Mouse (Mus musculus) layer of hippocampus, adult 9-10 months (tissue): ENCODE results near the gene Ten1.

ENCODE experiments used
- DNase-seq: peaks from one replicate; pipeline ENCODE4 v3.0.0; 2022; ENCODE audit warnings: low spot score

The Ten1 gene

DNA sequence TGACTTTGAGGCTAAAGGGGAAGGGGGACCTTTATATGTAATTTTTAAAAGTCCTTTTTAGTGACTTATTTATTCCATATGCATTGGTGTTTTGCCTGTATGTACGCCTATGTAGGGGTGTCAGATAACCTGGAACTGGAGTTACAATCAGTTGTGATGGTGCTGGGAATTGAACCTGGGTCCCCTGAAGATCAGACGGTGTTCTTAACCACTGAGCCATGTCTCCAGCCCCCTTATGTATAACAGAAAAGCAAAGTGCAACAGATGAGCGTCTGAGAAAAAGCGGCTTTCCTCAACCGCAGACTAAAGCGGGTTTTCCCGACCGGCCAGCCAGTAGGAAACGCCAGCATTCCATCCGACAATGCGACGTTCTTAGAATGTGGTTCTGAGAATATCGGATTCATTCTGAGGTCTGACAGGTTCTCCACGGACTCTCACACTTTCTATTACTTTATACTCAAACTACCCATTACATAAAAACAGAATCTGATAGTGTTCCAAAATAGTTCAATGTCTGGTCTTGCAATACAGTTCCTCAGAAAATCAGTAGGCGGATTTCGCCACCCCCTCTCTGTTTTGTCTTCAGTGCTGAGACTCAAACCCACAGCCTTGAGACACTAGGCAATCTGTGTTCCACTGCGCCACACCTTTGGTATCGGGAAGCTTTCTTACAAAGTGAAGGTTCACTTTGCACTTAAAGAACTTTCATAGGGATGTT, 1.6 kb upstream of the Ten1 start:
- no peak for DNase-seq

DNA sequence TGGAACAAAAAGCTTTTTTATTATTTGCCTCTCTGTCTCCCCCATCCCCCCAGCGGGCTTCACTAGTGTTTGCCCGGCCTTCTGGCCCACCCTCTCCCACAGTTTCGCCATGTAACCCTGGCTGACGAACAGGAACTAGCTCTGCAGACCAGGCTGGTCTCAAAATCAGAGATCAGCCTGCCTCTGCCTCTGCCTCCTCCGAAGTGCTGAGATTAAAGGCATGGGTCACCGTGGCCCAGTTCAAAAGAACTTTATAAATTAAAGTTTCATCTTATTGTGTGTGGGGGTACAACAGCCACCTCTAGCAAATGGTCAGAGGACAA, 1.1 kb upstream of the Ten1 start:
- DNase-seq, result no peak

DNA sequence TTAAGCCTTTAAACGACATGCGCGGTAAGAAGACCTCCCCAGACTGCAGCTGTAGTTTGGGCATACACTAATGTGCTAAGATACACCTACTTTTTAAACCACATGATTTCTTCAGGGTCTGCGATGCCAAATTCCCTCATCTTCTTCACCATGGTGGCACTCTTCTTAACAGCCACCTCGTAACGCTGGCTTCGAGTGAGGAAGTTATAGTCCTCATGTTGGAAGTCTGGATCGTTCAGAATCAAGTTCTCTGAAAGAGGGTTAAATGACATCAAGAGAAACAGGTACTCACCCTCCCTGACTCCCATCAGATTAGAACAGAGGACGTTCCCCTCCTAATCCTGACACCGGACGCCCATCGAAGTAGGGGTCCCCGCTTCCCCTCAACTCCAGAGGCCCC, 523 bp upstream of the Ten1 start:
- DNase-seq, result no peak

DNA sequence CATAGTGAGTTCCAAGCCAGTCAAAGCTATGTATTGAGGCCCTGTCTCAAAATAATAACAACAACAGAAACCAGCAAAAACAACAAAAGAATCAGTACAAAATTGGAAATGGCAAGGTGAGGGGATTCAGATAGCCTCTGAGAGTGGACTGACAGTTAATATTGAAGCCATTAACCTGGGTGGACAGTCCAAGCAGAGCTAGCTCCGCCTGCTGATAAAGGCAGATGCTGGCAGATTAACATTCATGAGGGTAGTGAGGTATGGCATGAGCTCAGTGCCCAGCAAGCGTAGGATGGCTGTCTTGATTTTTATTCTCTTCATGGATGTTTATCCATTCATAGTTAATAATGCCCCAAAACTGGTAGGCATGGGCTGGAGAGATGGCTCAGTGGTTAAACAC, 2.5 kb downstream of the Ten1 start:
- no peak for DNase-seq

DNA sequence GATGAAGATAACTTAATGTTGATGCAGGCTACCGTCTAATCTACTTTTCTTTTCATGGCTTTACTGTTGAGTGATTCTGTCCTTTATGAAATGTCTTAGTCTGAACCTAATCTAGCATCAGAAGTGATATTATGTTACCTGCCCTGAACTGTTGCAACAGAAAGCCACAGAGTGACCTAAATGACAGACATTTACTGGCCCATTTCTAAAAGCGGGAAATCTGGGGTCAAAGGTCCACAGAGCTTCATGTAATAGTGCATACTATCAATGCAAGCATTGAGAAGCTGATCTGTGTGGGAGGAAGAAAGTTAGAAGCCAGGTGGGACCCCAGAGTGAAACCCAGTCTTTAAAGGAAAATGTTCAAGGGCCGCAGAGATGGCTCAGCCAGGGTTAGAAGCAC, 4.5 kb downstream of the Ten1 start:
- DNase-seq, result no peak

DNA sequence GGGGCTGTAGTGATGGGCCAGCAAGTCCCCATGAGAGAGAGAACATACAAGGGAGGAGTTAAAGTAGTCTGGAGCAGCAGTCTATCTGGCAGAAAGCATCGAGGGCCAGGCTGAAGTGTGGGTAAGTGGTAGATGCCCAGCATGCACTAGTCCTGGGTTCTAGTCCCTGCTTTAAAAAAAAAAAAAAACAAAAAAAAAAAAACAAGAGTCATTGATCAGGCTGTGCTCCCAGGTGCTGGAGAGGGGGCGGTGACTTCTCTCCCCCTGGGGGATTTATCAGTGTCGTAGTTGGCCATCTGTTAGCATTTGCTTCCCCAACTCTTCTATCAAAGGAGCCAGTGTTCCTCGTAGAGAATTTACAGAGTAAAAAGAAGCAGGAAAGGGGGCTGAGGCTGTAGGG, 8.0 kb downstream of the Ten1 start:
- DNase-seq, result no peak

DNA sequence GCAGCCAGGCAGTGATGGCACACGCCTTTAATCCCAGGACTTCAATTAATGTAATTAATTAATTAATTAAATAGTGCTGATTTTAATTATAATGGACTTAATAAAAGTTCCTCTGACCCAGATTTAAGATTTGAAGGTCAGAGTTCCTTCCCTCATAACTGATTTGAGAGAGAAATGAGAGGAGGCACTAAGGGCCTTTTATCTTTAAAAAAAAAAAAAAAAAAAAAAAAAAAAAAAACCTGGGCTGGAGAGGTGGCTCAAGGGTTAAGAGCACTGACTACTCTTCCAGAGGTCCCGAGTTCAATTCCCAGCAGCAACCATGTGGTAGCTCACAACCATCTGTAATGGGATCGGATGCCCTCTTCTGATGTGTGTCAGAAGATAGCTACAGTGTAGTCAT, 10.0 kb downstream of the Ten1 start:
- DNase-seq, result no peak

DNA sequence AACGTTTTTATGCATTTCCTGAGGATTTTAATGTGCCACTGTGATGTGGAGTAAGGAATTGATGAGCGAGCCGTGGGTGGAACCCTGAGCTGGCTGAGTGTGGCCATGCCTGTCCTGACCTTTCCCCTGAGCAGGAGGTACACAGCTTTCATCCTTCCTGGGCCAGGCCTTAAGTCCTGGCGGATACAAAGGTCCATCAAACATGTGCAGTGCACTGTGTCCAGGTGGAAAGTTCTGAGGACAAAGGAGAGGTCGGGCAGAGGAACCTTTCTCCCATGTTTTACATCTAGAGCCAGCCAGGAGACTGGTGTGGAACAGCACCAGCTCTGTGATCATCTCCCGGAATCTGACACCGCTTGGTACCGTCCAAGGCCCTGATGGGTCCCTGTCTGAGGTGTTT, 10.6 kb downstream of the Ten1 start:
- no peak for DNase-seq

DNA sequence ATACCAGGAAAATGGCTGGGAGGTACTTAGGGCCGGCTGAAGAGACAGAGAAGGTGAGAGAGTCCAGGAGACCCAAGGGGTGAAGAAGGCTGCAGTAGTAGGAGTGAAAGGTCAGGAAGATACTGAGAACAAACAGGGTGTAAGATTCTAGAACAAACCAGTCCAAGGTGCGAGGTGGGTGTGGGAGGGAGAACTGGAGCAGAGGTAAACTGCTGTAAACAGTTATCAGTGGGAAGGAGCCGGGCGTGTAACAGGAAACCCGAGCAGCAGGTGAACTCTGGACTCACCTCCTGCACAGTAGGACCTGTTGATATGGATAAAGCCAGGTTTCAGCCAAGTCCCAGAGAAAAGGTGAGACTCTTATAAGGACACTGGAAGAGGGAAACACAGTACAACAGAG, 12.0 kb downstream of the Ten1 start:
- DNase-seq, result no peak

DNA sequence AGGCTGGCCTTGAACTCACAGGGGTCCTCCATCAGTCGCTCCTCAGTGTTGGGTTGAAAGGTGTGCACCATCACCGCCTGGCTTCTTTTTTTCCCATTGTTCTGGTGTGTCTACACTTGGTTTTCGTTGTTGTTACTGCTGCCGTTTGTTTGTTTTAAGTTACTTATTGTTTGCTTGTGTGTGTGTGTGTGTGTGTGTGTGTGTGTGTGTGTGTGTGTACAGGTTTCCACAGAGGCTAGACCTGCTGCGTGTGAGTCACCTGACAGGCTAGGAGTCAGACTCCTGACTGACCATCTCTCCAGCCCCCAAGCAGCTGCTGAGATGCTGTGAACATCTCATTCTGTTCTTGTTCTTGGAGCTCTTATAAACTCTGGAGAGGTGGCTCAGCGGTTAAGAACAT, 14.2 kb downstream of the Ten1 start:
- DNase-seq, result no peak

DNA sequence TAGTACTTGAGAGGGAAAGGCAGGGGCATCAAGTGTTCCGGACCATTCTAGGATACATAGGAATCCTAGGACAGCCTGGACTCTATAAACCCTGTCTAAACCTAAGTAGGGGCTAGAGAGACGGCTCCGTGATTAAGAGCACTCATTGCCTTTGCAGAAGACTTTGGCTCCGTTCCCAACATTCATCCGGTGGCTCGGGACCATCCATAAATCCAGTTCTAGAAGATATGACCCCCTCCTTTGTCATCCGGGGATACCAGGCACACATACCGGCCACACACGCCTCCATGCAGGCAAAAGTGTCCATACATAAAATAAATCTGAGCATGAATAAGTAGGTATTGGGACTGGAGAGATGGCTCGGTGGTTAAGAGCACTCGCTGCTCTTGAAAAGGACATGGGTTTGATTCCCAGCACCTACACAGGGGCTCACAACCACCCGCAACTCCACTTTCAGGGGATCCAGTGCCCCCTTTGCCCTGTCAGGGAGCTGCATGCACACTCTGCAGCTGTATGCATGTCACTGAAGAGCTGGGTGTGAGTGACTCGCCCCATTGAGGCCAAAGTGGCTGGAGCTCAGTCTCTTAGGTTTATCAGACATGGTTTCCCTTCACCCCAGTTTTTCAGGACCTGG, 15.3 kb downstream of the Ten1 start:
- DNase-seq, result no peak

DNA sequence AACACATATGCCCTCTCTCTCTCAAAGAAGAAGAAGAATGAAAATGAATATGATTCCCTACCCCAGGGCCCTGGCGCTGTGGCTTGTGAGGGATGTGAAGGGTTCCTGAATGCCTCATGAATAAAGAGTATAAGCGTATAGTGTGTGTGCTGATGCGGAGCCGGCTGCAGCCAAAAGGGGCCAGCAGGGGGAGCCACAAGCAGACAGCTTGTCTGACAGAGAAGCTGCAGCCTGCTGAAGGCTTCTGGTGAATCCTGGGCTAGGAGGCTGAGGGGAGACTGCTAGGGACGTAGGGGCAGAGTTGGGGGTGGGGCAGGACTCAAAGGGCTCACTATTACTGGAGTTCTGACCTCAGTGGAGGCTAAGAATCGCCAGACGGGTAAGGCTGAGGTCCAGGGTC, 16.5 kb downstream of the Ten1 start:
- DNase-seq, result no peak

DNA sequence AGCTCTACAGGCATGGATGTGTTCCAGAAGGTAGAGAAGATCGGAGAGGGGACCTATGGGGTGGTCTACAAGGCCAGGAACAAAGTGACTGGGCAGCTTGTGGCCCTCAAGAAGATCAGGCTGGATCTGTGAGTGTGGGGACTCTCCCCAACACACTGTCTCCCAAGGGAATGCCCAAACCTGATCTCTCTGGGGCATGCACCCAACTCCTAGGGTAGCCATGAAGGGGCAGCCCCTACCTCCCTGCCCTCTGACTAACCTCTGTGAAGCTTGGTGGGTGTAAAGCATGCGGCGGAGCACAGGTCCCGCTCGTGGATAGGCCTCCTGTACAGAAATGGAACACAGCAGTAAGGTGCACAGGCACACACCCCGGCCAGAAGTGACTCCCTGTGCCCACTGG, 17.3 kb downstream of the Ten1 start:
- no peak for DNase-seq

DNA sequence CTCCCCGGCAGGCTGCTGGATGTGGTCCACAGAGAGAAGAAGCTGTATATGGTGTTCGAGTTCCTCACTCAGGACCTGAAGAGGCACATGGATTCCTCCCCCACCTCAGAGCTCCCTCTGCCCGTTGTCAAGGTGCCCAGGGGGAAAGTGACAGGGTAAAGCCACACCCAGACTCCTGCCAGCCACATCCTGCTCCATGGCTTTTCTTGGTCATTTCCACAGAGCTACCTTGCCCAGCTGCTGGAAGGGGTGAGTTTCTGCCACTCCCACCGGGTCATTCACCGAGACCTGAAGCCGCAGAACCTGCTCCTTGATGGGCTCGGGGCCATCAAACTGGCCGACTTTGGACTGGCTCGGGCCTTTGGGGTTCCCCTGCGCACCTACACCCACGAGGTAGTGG, 17.9 kb downstream of the Ten1 start:
- no peak for DNase-seq

DNA sequence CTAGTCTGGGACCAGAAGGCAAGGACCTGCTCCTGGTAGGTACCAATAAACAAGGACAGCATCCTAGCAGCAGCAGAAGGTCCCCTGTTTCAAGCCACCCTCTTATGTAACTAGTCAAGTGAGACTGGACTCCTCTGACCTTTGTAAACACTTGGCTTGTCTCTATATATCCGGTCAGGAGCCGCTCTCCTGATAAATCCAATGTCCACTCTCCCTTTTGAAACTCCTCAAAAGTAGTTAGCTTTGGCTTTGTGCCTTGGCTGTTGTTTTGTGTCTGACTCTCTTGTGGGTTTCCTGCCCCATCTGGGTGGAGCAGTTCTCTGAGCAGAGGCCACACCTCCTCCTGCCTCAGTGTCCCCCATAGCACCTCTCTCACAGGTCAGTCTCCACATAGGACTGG, 19.6 kb downstream of the Ten1 start:
- no peak for DNase-seq

DNA sequence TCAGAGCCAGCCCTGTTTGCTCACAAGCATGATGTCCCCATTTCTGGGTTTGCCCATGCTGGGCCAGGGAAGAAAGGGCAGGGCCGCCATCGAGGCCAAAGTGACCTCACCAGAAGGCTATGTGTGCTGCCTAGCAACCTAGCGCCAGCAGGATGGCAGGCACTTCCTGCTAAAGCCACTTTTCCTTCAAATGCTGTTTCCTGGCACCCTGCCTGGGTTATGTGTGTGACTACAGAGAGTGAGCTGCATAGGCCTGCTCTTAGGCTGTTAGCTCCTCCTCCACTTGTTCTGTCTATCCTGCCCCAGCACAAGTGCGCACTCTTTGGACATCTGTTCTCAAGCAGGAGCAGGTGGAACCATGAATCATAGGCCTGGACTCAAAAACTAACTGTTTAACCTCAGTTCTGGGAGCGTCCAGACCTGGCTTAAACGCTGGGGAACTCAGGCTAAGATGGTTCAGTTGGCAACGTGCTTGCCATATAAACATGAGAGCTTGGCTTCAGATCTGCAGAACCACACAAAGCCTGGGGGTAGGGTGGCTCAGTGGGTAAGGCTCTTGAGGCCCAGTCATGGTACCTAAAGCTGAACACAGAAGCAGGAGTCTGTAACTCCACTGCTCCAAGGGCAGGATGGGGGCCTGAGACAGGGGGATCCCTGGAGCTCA, 20.2 kb downstream of the Ten1 start:
- peak; percentile 71 for DNase-seq

DNA sequence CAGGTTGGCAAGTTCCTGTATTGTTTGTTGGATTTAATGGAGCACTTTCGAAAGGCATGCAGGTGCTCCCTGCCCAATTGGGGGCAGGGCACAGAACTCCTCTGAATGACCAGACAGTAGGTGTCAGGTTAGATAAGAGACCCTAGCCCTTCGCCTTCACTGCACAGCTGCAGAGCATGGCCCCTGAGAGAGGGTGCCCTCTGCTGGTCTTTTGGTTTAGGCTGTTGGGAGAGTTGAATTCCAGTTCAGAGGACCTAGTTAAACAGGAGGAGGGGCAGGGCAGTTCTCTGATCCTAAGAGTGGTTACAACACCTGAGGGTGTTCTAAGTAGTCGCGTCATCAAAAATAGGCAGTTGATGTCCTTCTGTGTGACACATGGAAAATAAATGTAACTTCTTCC, 21.2 kb downstream of the Ten1 start:
- DNase-seq, result peak; percentile 13

DNA sequence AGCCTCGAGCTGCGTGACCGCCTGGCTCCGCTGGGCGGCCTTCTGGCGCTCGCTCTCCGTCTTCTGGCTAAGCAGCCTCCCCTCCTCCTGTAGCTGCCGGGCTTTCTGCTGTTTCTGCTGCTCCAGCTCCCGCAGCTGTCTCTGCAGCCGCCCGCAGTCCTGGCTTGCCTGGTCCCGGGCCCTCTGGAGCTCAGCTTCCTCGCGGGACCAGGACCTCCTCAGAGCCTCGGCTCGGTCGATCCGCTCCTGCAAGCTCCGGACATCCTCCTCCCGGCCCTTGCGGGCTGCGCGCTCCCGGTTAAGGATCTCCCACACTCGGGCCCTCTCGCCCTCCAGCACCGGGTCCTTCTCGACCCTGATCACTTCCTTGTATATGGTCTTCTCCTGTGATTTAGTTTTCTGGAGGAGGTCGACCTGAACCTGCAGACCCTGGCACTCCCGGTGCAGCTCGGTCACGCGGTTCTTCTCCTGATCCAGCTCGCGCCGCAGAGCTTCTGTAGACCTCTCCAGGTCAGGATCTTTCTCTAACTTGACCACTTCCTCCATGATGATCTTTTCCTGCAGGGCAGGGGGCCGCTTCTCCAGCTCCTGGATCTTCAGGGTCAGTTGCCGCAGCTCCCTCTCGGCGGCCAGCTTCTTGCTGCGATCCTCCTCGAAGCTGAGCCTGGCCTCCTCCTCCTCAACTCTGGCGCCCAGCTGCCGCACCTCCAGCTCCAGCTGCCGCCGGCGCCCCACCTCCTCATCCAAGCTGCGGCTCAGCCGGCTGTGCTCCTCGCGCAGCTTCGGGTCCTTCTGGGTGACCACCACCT, 23.5 kb downstream of the Ten1 start:
- DNase-seq, result no peak

DNA sequence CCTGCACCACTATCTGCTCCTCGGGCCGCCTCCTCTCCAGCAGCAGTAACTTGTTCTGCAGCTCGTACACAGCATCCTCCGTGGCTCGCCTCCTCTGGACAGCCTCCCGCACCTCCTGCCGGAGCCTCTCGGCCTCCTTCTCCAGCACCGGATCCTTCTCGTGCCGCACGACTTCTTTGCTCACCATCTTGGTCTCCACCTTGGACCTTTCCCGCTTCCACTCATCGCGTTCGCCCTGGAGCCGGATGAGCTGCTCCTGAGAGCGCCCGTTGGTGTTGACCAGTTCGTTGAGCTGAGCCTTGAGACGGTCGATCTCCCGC, 24.0 kb downstream of the Ten1 start:
- no peak for DNase-seq

DNA sequence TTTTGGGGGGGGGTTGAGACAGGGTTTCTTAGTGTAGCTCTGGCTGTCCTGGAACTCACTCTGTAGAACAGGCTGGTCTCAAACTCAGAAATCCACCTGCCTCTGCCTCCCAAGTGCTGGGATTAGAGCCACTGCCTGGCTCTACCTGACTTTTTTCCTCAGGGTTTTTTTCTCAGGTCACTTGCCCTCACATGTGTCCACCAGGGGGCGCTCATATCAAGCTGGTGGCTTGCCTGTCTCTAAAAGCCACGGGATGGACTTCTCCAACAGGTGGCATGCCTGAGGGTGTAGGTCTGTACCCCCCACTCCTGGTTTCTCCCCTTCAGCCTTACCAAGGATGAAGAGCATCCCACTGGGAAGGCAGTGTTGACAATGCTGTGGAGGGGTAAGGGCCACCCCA, 27.8 kb downstream of the Ten1 start:
- DNase-seq, result peak; percentile 46

DNA sequence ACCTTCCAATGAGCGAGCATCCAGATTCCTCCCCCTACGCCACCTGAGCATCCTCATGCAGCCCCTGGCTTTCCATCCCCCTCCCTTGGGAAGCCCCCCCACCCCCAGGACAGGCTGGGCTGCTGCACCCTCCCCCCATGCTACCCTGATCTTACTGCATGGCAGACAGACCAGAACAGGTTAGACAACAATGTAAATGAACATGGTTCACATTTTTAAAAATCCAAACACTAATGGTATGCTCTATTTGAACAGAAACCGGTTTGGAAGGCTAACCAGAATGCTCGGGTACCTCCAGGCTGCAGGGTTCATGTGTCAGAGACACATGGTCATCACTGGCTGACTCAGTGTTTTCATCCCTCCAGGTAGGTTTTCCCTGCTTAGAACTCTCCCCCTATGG, 30.0 kb downstream of the Ten1 start:
- DNase-seq, result no peak

DNA sequence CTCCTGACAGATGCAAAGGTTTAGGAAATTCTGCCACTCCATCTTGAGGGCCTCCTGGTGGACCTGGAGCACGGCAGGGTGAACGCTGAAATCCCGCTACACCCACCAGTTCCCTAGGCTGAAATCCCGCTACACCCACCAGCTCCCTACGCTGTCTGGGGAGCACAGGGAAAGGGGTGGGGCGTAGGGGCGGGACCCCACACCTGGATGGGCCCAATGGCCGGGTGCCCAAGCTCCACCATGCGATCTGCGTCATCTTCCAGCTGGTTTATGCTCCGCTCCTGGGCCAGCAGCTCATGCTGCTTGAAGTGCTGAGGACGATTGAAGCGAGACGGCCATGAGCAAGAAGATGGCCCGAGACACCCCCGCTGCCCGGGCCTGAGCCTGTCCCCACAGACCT, 33.8 kb downstream of the Ten1 start:
- DNase-seq, result no peak

DNA sequence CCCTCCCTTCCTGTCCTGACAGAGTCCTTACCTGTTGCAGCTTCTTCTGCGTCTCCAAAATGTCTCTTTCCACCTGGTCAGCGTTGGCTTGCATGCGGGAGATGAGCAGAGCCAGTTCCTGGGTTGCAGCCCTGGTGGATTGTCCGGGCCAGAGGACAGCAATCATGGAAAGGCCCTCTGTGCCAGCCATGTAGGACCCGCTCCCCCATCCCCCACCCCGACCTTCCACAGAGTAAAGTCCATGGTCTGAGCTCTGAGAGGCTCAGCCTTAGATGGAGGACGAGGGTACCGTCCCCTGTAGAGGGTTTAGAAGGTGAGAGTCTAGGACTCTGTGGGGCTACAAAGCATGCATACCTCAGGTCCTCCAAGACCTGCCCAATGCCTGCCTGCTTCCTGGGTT, 36.2 kb downstream of the Ten1 start:
- DNase-seq, result no peak
